Mouse (Mus musculus) MEL (cell line): ENCODE data around the gene Tmod1.

ENCODE experiments used
- ELF1 ChIP-seq: IDR thresholded peaks from 2 replicates; pipeline ENCODE4 v1.6.1; 2014; ENCODE audit warnings: low read depth, mild to moderate bottlenecking, inconsistent platforms, low read length, improper control_type of control experiment, moderate library complexity
- GATA1 ChIP-seq: IDR thresholded peaks from 2 replicates; pipeline ENCODE4 v1.6.1; 2011; ENCODE audit warnings: low read depth, low read length, improper control_type of control experiment
- MAZ ChIP-seq: IDR thresholded peaks from 2 replicates; pipeline ENCODE4 v1.6.1; 2012; ENCODE audit warnings: low read depth, mild to moderate bottlenecking, inconsistent platforms, low read length, improper control_type of control experiment
- NELFE ChIP-seq: IDR thresholded peaks from 2 replicates; pipeline ENCODE4 v1.6.1; 2011; ENCODE audit warnings: low read depth, low read length, improper control_type of control experiment

GRCm38 (mm10) chr4:46041761-46042504 lies 3.2 kb downstream of the Tmod1 start:
- no peak for TF ChIP-seq NELFE
- no peak for TF ChIP-seq ELF1
- no peak for TF ChIP-seq MAZ
- TF ChIP-seq GATA1 = no peak
